Mouse (Mus musculus) lung, adult 18-20 months (tissue): ENCODE results near the gene Adamts4.
"Not testable (repeated sequence)": the region's sequence is repeated elsewhere in the genome, so short reads cannot be mapped to it uniquely, and the experiment has no call there.

ENCODE experiments used
- DNase-seq, 2 experiments: peaks; one replicate each; pipeline ENCODE4 v3.0.0; 2022; ENCODE audit warnings: mixed read lengths in 2 of 2

Adamts4 gene

GRCm38 (mm10) chr1:171232348-171232747 is 17.9 kb upstream of the Adamts4 start:
- DNase-seq, result no peak

DNA sequence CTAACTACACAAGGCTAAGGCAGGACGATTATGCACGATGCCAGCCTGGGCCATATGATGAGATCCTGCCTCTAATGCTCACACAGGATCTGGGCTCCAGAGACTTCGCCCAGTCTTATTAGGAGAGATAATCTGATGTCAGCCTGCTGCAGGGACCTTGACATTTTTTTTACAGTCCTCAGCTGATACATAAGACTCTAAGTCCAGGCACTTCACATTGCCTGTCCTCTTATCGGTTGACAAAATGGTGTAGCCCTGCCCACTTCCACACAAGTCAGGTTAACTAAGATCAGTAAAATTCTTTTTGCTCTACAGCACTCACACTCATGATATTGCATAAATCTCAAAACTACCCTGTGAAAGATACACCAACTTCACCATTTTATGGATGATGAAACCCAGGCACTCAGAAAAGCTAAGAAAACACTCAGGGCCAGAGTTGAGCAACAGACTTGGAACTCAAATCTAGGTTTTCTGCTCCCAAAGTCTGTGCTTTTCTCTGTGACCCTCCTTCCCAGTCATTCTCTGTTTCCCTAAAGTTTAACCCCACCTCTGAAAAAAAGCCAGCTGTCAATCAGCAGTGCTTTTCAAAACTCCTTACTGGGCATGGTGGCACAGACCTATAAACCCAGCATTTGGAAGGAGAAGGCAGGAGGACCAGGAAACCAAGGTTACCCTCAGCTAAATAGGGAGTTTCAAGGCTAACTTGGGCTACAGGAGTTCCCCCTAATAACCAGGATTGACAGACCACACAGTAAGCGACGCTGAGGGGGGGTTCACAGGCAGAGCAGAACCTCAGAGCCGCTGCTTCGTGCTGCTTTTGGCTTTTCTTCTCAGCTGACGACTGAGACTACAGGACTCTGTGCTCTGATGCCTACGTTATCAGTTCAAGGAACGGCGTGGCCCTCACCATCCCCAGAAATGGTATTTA is 17.2 kb upstream of the Adamts4 start:
- DNase-seq, result peak; percentile 55 to 76

- DNase-seq, result peak in 1 of 2 experiments; percentile 70
Measured at GRCm38 (mm10) chr1:171234126-171234525, 16.1 kb upstream of the Adamts4 start, which contains the start of gene Fcer1g. TSS of gene Fcer1g (minus strand) at chr1:171234365.

DNA sequence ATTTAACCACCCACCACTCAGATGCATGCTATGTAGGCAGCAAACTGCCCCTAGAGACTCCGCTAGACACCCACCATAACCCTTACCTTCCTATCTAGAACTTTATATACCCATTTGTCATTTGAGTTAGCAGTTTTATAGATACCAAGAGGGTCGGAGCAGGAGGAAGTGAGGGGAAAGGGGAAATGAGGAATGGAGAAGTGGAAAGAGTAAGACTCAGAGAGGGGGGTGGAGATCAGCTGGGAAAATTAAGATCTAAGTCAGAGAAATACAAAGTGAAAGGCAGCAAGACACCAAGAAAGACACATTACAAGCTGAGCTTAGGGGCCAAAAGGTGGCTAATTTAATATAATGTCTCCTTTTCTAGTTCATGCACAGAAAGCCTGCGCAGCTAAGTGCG is 15.7 kb upstream of the Adamts4 start:
- DNase-seq, result no peak

DNA sequence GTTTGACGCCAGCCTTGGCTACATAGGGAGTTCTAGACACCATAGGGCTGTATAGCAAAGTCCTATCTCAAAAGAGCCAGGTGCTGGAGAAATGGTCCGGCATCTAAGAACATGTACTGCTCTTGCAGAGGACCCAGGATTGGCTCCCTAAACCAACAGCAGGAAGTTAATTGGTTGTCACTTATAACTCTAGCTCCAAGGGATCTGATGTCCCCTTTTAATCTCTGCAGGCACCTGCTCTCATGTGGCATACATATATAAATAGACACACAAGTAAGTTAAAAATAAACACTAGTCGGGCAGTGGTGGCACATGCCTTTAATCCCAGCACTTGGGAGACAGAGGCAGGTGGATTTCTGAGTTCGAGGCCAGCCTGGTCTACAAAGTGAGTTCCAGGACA is 14.4 kb upstream of the Adamts4 start:
- DNase-seq, result no peak

DNA sequence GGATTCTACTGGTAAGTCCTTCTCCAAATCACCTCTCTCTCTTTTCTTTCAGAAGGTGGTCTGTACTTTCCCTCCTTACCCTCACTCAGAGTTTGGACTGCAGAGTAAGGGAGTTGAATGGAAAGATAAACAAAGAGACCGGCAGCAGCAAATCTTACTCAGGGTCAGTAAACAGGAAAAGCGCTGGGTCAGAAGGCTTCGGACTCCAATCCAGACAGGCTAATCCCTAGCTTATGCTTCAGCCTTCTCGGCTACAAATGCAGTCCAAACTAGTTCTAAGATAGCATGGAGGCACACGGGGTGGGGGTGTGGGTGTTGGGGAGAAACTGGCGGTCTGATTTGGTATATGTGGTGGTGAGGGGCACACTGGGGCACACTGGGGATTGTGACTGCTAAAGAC is 12.8 kb upstream of the Adamts4 start:
- no peak for DNase-seq

- peak; percentile 68 to 73 for DNase-seq
Measured at GRCm38 (mm10) chr1:171238463-171238862, 11.8 kb upstream of the Adamts4 start.

- peak; percentile 35 to 65 for DNase-seq
Measured at GRCm38 (mm10) chr1:171239992-171240744, 10.1 kb upstream of the Adamts4 start.

DNA sequence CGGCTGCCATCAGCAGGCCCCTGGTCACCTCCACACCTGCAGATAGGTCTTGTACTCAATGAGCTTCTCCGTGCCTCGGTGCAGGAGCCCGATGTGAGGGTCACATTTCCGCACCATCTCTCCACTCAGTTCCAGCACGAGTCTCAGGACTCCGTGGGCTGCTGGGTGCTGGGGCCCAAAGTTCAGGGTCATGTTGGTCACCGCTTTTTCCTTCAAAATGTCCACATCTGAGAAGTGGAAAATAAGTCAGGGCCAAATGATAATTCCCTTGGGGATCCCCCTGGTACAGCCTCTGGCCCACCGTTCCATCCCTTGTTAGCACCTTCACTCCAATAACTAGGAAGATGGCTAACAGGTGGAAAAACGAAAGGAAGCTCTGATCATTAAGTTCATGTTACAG is 9.3 kb upstream of the Adamts4 start:
- no peak for DNase-seq

- not testable (repeated sequence) for DNase-seq
Measured at GRCm38 (mm10) chr1:171241952-171242351, 8.3 kb upstream of the Adamts4 start.

GRCm38 (mm10) chr1:171245353-171245752 is 4.9 kb upstream of the Adamts4 start:
- no peak for DNase-seq

- DNase-seq, result peak; percentile 98 to 99
Measured at GRCm38 (mm10) chr1:171246709-171247452, 3.3 kb upstream of the Adamts4 start.

- peak in 1 of 2 experiments; percentile 32 for DNase-seq
Measured at GRCm38 (mm10) chr1:171247453-171247841, 2.8 kb upstream of the Adamts4 start.

DNA sequence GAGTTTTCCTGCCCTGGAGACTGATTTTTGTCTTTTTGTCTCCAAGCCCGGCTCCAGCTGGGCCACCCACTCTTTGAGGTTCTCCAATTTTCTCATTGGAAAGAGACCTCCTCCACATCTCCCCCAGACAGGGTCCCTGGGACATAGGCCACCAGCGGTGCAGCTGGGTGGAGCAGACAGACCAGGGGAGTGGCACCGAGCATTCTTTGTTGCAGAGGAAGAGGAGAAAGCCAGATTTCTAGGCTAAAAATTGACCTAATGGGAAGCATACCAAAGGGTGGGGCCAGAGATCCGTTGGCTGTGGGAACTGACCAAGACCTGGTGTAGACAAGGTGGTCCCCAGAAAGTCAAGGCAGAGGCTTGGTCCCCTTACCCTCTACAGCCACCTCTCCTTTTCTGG is 2.3 kb upstream of the Adamts4 start:
- no peak for DNase-seq

- no peak for DNase-seq
Measured at GRCm38 (mm10) chr1:171248386-171249226, 1.6 kb upstream of the Adamts4 start.

GRCm38 (mm10) chr1:171250680-171251593 is 716 bp downstream of the Adamts4 start, which contains the start of gene Ndufs2:
TSS of gene Ndufs2 (minus strand) at chr1:171251388.
- no peak for DNase-seq

GRCm38 (mm10) chr1:171251594-171252324 is 1.5 kb downstream of the Adamts4 start:
- DNase-seq, result no peak

DNA sequence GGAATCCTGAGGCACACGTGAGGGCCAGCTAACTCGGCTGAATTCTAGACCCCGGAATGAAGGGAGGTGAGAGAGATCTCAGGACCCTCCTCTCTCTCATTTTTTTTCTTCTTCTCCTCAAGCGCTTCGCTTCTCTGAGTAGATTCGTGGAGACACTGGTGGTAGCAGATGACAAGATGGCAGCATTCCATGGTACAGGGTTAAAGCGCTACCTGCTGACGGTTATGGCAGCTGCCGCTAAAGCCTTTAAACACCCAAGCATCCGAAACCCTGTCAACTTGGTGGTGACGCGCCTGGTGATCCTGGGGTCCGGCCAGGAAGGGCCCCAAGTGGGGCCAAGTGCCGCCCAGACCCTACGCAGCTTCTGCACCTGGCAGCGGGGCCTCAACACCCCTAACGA is 2.2 kb downstream of the Adamts4 start:
- no peak for DNase-seq

GRCm38 (mm10) chr1:171256095-171256818 is 6.0 kb downstream of the Adamts4 start:
- DNase-seq, result no peak
